Mouse (Mus musculus) MEL (cell line): ENCODE results near the gene Dppa4.

Experiments used
- CHD2 ChIP-seq: IDR thresholded peaks from 2 replicates; pipeline ENCODE4 v1.6.1; 2011; ENCODE audit warnings: low read length, improper control_type of control experiment
- CTCF ChIP-seq, 3 experiments: IDR thresholded peaks in 2 of 3; conservative IDR thresholded peaks in 1 of 3; 2 replicates each; pipeline ENCODE4 v1.5.1; 2011 to 2012; ENCODE audit warnings: low read length in 3 of 3, low read depth in 2 of 3, mild to moderate bottlenecking in 2 of 3, improper control_type of control experiment in 1 of 3, inconsistent platforms in 1 of 3, mixed read lengths in 1 of 3, moderate library complexity in 1 of 3; ENCODE audit not compliant: control insufficient read depth in 1 of 3, insufficient read depth in 1 of 3, poor library complexity in 1 of 3, severe bottlenecking in 1 of 3
- POLR2AphosphoS5 ChIP-seq: IDR thresholded peaks from 2 replicates; pipeline ENCODE4 v1.6.1; 2012; ENCODE audit warnings: low read depth, borderline replicate concordance, mild to moderate bottlenecking, inconsistent platforms, low read length, moderate library complexity, mixed read lengths
- RAD21 ChIP-seq: IDR thresholded peaks from 2 replicates; pipeline ENCODE4 v1.6.1; 2011; ENCODE audit warnings: mild to moderate bottlenecking, low read depth, low read length, improper control_type of control experiment
- RCOR1 ChIP-seq: IDR thresholded peaks from 2 replicates; pipeline ENCODE4 v1.6.1; 2012; ENCODE audit warnings: low read depth, mild to moderate bottlenecking, inconsistent platforms, low read length, improper control_type of control experiment

DNA sequence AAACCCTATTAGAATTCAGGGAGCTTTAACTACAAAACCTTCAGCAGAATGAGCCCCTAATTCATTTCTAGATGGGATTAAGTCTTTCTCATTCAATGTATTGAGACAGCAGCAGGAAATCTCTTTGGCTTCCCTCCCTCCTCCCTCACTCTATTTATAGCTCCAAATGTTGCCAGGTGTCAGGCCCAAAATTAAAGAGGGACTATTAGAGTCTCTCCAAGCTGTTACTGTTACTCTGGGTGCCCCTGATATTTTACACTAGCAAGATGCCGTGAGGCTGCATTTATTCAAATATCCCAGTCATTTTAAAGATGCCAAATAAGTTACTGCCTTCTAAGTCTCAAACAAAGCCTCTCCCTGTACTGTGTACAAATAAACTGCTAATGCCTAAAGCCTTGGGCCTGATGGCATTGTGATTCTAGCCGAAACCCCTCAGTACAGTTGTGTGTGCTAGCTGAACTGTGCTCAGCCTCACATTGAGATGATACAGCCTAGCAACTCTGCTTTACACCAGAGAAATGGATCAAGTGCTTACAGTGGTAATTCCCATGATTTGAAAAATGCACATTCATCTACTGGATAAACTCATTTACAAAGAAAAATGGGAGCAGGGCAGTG is 36.4 kb upstream of the Dppa4 start:
- TF ChIP-seq RAD21 (no peak), POLR2AphosphoS5 (no peak), RCOR1 (no peak), CTCF (IDR thresholded peaks at IDR 0.05 in 2 of 3, conservative IDR thresholded peaks at IDR 0.05 in 1 of 3; ENCODE audit: control insufficient read depth in 1 of 3, insufficient read depth in 1 of 3, low read depth in 2 of 3, low read length in 3 of 3, poor library complexity in 1 of 3, severe bottlenecking in 1 of 3) (no peak), CHD2 (no peak)
